Mouse (Mus musculus): ENCODE results near the gene Tcf20. TPM values are rescaled to one million over a fixed set of nuclear protein-coding genes. Genes with fewer than 3 reads are reported as not detected.
"Not testable (repeated sequence)": the region's sequence is repeated elsewhere in the genome, so short reads cannot be mapped to it uniquely, and the experiment has no call there.

Tcf20 gene
- polyA plus RNA-seq, 1 experiment from 2014 or later: 13.9 TPM

GRCm38 (mm10) chr15:82898141-82898739, 89.4 kb downstream of the Tcf20 start:
- Histone ChIP-seq H3K27ac (peak overlapping the region; percentile 97), H3K4me2 (replicated peaks) (peak overlapping the region; percentile 88), H3K9me3 (no peaks in the 10 kb centered on the region), H3K9ac (peak overlapping the region; percentile 94), H3K36me3 (no peaks in the 10 kb centered on the region), H3K4me3 (peak overlapping the region; percentile 100), H3K27me3 (no peaks in the 10 kb centered on the region), H3K4me1 (peaks cover 46% of the 10 kb centered on the region)
- no peak for ATAC-seq (ENCODE audit: insufficient number of reproducible peaks, insufficient read depth, low FRiP score, low TSS enrichment)
- 7% methylated on average over 11 of the region's 11 CpGs for WGBS

- no peaks in the 10 kb centered on the region for H3K9me3 ChIP-seq
- no peak overlapping the region for H3K27ac ChIP-seq
- no peaks in the 10 kb centered on the region for H3K36me3 ChIP-seq
- H3K27me3 ChIP-seq: no peaks in the 10 kb centered on the region
- no peak overlapping the region for H3K4me3 ChIP-seq
- no peak for ATAC-seq (ENCODE audit: insufficient number of reproducible peaks, insufficient read depth, low FRiP score, low TSS enrichment)
- WGBS: 67% methylated on average over 1 of the region's 1 CpGs
- H3K9ac ChIP-seq: no peak overlapping the region
- H3K4me1 ChIP-seq: peaks cover 33% of the 10 kb centered on the region
- H3K4me2 ChIP-seq (replicated peaks): no peak overlapping the region
Observed at GRCm38 (mm10) chr15:82896336-82896735, 91.3 kb downstream of the Tcf20 start.

GRCm38 (mm10) chr15:82890470-82890869, 97.2 kb downstream of the Tcf20 start:
- H3K27me3 ChIP-seq: no peaks in the 10 kb centered on the region
- H3K27ac ChIP-seq: no peak overlapping the region
- no peak overlapping the region for H3K4me2 ChIP-seq (replicated peaks)
- H3K36me3 ChIP-seq: no peaks in the 10 kb centered on the region
- no peaks in the 10 kb centered on the region for H3K4me1 ChIP-seq
- no peaks in the 10 kb centered on the region for H3K9me3 ChIP-seq
- no peak overlapping the region for H3K4me3 ChIP-seq
- no peak for ATAC-seq (ENCODE audit: insufficient number of reproducible peaks, insufficient read depth, low FRiP score, low TSS enrichment)
- H3K9ac ChIP-seq: no peak overlapping the region

GRCm38 (mm10) chr15:82889426-82889825, 98.2 kb downstream of the Tcf20 start:
- H3K27me3 ChIP-seq: no peaks in the 10 kb centered on the region
- no peaks in the 10 kb centered on the region for H3K9me3 ChIP-seq
- no peak for ATAC-seq (ENCODE audit: insufficient number of reproducible peaks, insufficient read depth, low FRiP score, low TSS enrichment)
- no peak overlapping the region for H3K27ac ChIP-seq
- no peaks in the 10 kb centered on the region for H3K36me3 ChIP-seq
- no peaks in the 10 kb centered on the region for H3K4me1 ChIP-seq
- no peak overlapping the region for H3K4me3 ChIP-seq
- H3K4me2 ChIP-seq (replicated peaks): no peak overlapping the region
- 73% methylated on average over 1 of the region's 1 CpGs for WGBS
- no peak overlapping the region for H3K9ac ChIP-seq

- Histone ChIP-seq H3K4me1 (no peaks in the 10 kb centered on the region), H3K4me2 (replicated peaks) (no peak overlapping the region), H3K36me3 (no peaks in the 10 kb centered on the region), H3K9me3 (no peaks in the 10 kb centered on the region), H3K9ac (no peak overlapping the region), H3K4me3 (no peak overlapping the region), H3K27ac (no peak overlapping the region), H3K27me3 (no peaks in the 10 kb centered on the region)
- ATAC-seq (ENCODE audit: insufficient number of reproducible peaks, insufficient read depth, low FRiP score, low TSS enrichment): no peak
- WGBS: 86% methylated on average over 2 of the region's 2 CpGs
Observed at GRCm38 (mm10) chr15:82888466-82888865, 99.2 kb downstream of the Tcf20 start.

GRCm38 (mm10) chr15:82877309-82877708, 110.4 kb downstream of the Tcf20 start:
- Histone ChIP-seq H3K4me1 (no peaks in the 10 kb centered on the region), H3K36me3 (no peaks in the 10 kb centered on the region), H3K9me3 (no peaks in the 10 kb centered on the region), H3K9ac (no peak overlapping the region), H3K27me3 (no peaks in the 10 kb centered on the region), H3K4me3 (no peak overlapping the region), H3K27ac (no peak overlapping the region), H3K4me2 (replicated peaks) (no peak overlapping the region)
- no peak for ATAC-seq (ENCODE audit: insufficient number of reproducible peaks, insufficient read depth, low FRiP score, low TSS enrichment)

GRCm38 (mm10) chr15:82876863-82877262, 110.8 kb downstream of the Tcf20 start:
- H3K4me1 ChIP-seq: no peaks in the 10 kb centered on the region
- H3K27me3 ChIP-seq: no peaks in the 10 kb centered on the region
- ATAC-seq (ENCODE audit: insufficient number of reproducible peaks, insufficient read depth, low FRiP score, low TSS enrichment): no peak
- H3K4me3 ChIP-seq: no peak overlapping the region
- H3K9ac ChIP-seq: no peak overlapping the region
- no peaks in the 10 kb centered on the region for H3K36me3 ChIP-seq
- no peak overlapping the region for H3K4me2 ChIP-seq (replicated peaks)
- no peak overlapping the region for H3K27ac ChIP-seq
- no peaks in the 10 kb centered on the region for H3K9me3 ChIP-seq
- 82% methylated on average over 2 of the region's 2 CpGs for WGBS

- Histone ChIP-seq H3K9me3 (no peaks in the 10 kb centered on the region), H3K36me3 (no peaks in the 10 kb centered on the region), H3K27ac (no peak overlapping the region), H3K4me3 (no peak overlapping the region), H3K9ac (no peak overlapping the region), H3K4me1 (0 out of 2 replicates have a peak, but pooled peaks cover 4% of the 10 kb centered on the region), H3K4me2 (replicated peaks) (no peak overlapping the region), H3K27me3 (no peaks in the 10 kb centered on the region)
- ATAC-seq (ENCODE audit: insufficient number of reproducible peaks, insufficient read depth, low FRiP score, low TSS enrichment): no peak
- 88% methylated on average over 1 of the region's 1 CpGs for WGBS
Observed at GRCm38 (mm10) chr15:82872037-82872436, 115.6 kb downstream of the Tcf20 start.

GRCm38 (mm10) chr15:82866286-82866685, 121.4 kb downstream of the Tcf20 start:
- ATAC-seq (ENCODE audit: insufficient number of reproducible peaks, insufficient read depth, low FRiP score, low TSS enrichment); H3K9ac ChIP-seq; H3K27me3 ChIP-seq; H3K27ac ChIP-seq; H3K36me3 ChIP-seq; H3K4me2 ChIP-seq (replicated peaks); H3K4me1 ChIP-seq; H3K9me3 ChIP-seq; H3K4me3 ChIP-seq: not testable (repeated sequence)
- WGBS: 92% methylated on average over 3 of the region's 3 CpGs

GRCm38 (mm10) chr15:82863674-82864073, 124.0 kb downstream of the Tcf20 start:
- Histone ChIP-seq H3K4me3 (no peak overlapping the region), H3K4me1 (peaks cover 6% of the 10 kb centered on the region; the same call in 1 of the 2 replicates), H3K9ac (no peak overlapping the region), H3K36me3 (no peaks in the 10 kb centered on the region), H3K27me3 (no peaks in the 10 kb centered on the region), H3K9me3 (peaks cover 7% of the 10 kb centered on the region; the same call in 1 of the 2 replicates), H3K4me2 (replicated peaks) (no peak overlapping the region), H3K27ac (no peak overlapping the region)
- WGBS: 74% methylated on average over 1 of the region's 1 CpGs
- no peak for ATAC-seq (ENCODE audit: insufficient number of reproducible peaks, insufficient read depth, low FRiP score, low TSS enrichment)

- H3K9me3 ChIP-seq: no peaks in the 10 kb centered on the region
- 54% methylated on average over 11 of the region's 11 CpGs for WGBS
- no peak overlapping the region for H3K9ac ChIP-seq
- no peak for ATAC-seq (ENCODE audit: insufficient number of reproducible peaks, insufficient read depth, low FRiP score, low TSS enrichment)
- no peak overlapping the region for H3K4me3 ChIP-seq
- H3K27ac ChIP-seq: no peak overlapping the region
- no peaks in the 10 kb centered on the region for H3K27me3 ChIP-seq
- H3K36me3 ChIP-seq: peaks cover 53% of the 10 kb centered on the region
- 0 out of 2 replicates have a peak, but pooled peaks cover 5% of the 10 kb centered on the region for H3K4me1 ChIP-seq
- no peak overlapping the region for H3K4me2 ChIP-seq (replicated peaks)
Observed at GRCm38 (mm10) chr15:82856652-82857378, 130.9 kb downstream of the Tcf20 start.

- H3K9me3 ChIP-seq: no peaks in the 10 kb centered on the region
- no peak overlapping the region for H3K4me2 ChIP-seq (replicated peaks)
- no peak for ATAC-seq (ENCODE audit: insufficient number of reproducible peaks, insufficient read depth, low FRiP score, low TSS enrichment)
- H3K4me3 ChIP-seq: no peak overlapping the region
- 0 out of 2 replicates have a peak, but pooled peaks cover 5% of the 10 kb centered on the region for H3K4me1 ChIP-seq
- H3K27me3 ChIP-seq: no peaks in the 10 kb centered on the region
- no peak overlapping the region for H3K9ac ChIP-seq
- WGBS: 96% methylated on average over 2 of the region's 2 CpGs
- H3K27ac ChIP-seq: 0 out of 2 replicates have a peak overlapping the region, but pooled peaks have one; percentile 30
- H3K36me3 ChIP-seq: peaks cover 59% of the 10 kb centered on the region
Observed at GRCm38 (mm10) chr15:82856065-82856464, 131.6 kb downstream of the Tcf20 start.
